Mouse (Mus musculus): ENCODE measurements at regions not wholly inside any gene's neighbourhood (a gene's known extent, or its start where the extent isn't known, plus 50 kb on each side); places are given as distances from the start of the nearest gene placed in this dataset.

GRCm38 (mm10) chr5:76433623-76434022 is 50.2 kb upstream of the Gm7271 start:
- Histone ChIP-seq H3K4me2 (ENCODE audit: insufficient read depth, low read depth, poor library complexity, severe bottlenecking) (no peak overlapping the region), H3K79me2 (replicated peaks; ENCODE audit: control insufficient read depth, extremely low read depth, insufficient read depth, poor library complexity, severe bottlenecking) (no peaks in the 10 kb centered on the region), H3K4me3 (replicated peaks in 1 of 3; ENCODE audit: low read depth in 2 of 3, low read length in 2 of 3, poor library complexity in 1 of 3) (no peak overlapping the region), H3K36me3 (replicated peaks in 1 of 2; ENCODE audit: control insufficient read depth in 1 of 2, insufficient read depth in 1 of 2, low read length in 1 of 2) (no peaks in the 10 kb centered on the region), H3K9me3 (replicated peaks; ENCODE audit: low read length) (no peaks in the 10 kb centered on the region), H3K27ac (ENCODE audit: insufficient read depth, low read depth) (no peak overlapping the region), H3K9ac (ENCODE audit: insufficient read depth, low read depth) (no peak overlapping the region), H3K4me1 (ENCODE audit: control insufficient read depth in 1 of 2, insufficient read depth in 2 of 2) (0 out of 4 replicates have a peak, but pooled peaks cover 0 to 2% of the 10 kb centered on the region in 2 experiments), H3K27me3 (replicated peaks) (no peaks in the 10 kb centered on the region)
- no peak for DNase-seq (ENCODE audit: extremely low read depth)
- dilution Hi-C loops (cut with MboI; ENCODE audit: extremely low pct_ligation_motif_present, extremely low pct_unique_long_range_greater_than_20kb, low sequenced_read_pairs), result no loop called here
- in situ Hi-C loops (cut with MboI; ENCODE audit: low pct_ligation_motif_present, low pct_unique_long_range_greater_than_20kb, low sequenced_read_pairs), result no loop called here
- TF ChIP-seq ELF1 (IDR thresholded peaks at IDR 0.05; ENCODE audit: low read depth, low read length) (no peak), MAZ (IDR thresholded peaks at IDR 0.05; ENCODE audit: low read depth, low read length) (no peak), ETS1 (conservative IDR thresholded peaks at IDR 0.05; ENCODE audit: low read depth, low read length) (no peak), CHD2 (IDR thresholded peaks at IDR 0.05; ENCODE audit: low read length) (no peak), POLR2AphosphoS2 (IDR thresholded peaks at IDR 0.05; ENCODE audit: low read depth, low read length) (no peak), BHLHE40 (IDR thresholded peaks at IDR 0.05; ENCODE audit: low read depth, low read length) (no peak), ZC3H11A (IDR thresholded peaks at IDR 0.05; ENCODE audit: low read depth, low read length) (no peak), E2F4 (IDR thresholded peaks at IDR 0.05; ENCODE audit: insufficient replicate concordance, low read depth, low read length) (no peak), HCFC1 (IDR thresholded peaks at IDR 0.05; ENCODE audit: low read depth, low read length) (no peak), USF1 (IDR thresholded peaks at IDR 0.05; ENCODE audit: low read depth, low read length) (no peak)
